Mouse (Mus musculus): ENCODE measurements around the gene Cmas.

Cmas gene

GRCm38 (mm10) chr6:142793468-142793867, 37.0 kb downstream of the Cmas start:
- DNase-seq (ENCODE audit: low spot score): no peak

- no peak for DNase-seq (ENCODE audit: low spot score)
These were observed 38.6 kb downstream of the Cmas start for GRCm38 (mm10) chr6:142795087-142795486.

GRCm38 (mm10) chr6:142795655-142796441, 39.4 kb downstream of the Cmas start:
- DNase-seq (ENCODE audit: low spot score): no peak

GRCm38 (mm10) chr6:142797996-142798395, 41.5 kb downstream of the Cmas start:
- DNase-seq (ENCODE audit: low spot score): no peak

GRCm38 (mm10) chr6:142798837-142799236, 42.4 kb downstream of the Cmas start:
- DNase-seq (ENCODE audit: low spot score): no peak

GRCm38 (mm10) chr6:142799704-142800374, 43.4 kb downstream of the Cmas start:
- no peak for DNase-seq (ENCODE audit: low spot score)

GRCm38 (mm10) chr6:142801687-142802086, 45.2 kb downstream of the Cmas start:
- DNase-seq (ENCODE audit: low spot score): no peak

- no peak for DNase-seq (ENCODE audit: low spot score)
These were observed 46.4 kb downstream of the Cmas start for GRCm38 (mm10) chr6:142802617-142803525.

GRCm38 (mm10) chr6:142804402-142804801, 47.9 kb downstream of the Cmas start, which contains the start of gene Sult6b2:
TSS of gene Sult6b2 (minus strand) at chr6:142804502.
- DNase-seq (ENCODE audit: low spot score): no peak

- DNase-seq (ENCODE audit: low spot score): no peak
These were observed 49.8 kb downstream of the Cmas start for GRCm38 (mm10) chr6:142806326-142806725.

GRCm38 (mm10) chr6:142809373-142810098, 53.0 kb downstream of the Cmas start:
- DNase-seq (ENCODE audit: low spot score): no peak

- no peak for DNase-seq (ENCODE audit: low spot score)
These were observed 53.8 kb downstream of the Cmas start for GRCm38 (mm10) chr6:142810239-142810638.

- no peak for DNase-seq (ENCODE audit: low spot score)
These were observed 56.5 kb downstream of the Cmas start for GRCm38 (mm10) chr6:142812969-142813368.

- no peak for DNase-seq (ENCODE audit: low spot score)
These were observed 57.5 kb downstream of the Cmas start for GRCm38 (mm10) chr6:142814011-142814410.

GRCm38 (mm10) chr6:142814495-142814921, 58.0 kb downstream of the Cmas start:
- peak; percentile 67 for DNase-seq (ENCODE audit: low spot score)

- DNase-seq (ENCODE audit: low spot score): no peak
These were observed 59.0 kb downstream of the Cmas start for GRCm38 (mm10) chr6:142815513-142815912.

- DNase-seq (ENCODE audit: low spot score): no peak
These were observed 61.8 kb downstream of the Cmas start for GRCm38 (mm10) chr6:142818306-142818705.

- no peak for DNase-seq (ENCODE audit: low spot score)
These were observed 66.7 kb downstream of the Cmas start for GRCm38 (mm10) chr6:142823008-142823787.

All from testis, postnatal 14 days (tissue).